Mouse (Mus musculus) lung, embryonic 15.5 days (tissue): ENCODE results near the gene Cage1. TPM values are rescaled to one million over a fixed set of nuclear protein-coding genes. Genes with fewer than 3 reads are reported as not detected.

Experiments used
- ATAC-seq: fragments of 200-750 bp; cut with Nextera tagmentation; 2 replicates; pipeline ENCODE4 v1.8.0; 2017; ENCODE audit warnings: moderate number of reproducible peaks, borderline replicate concordance; ENCODE audit not compliant: low FRiP score, low TSS enrichment; ENCODE audit errors: extremely low read depth
- H3K27ac ChIP-seq: fragments of 300-500 bp; sonication (generic); 2 replicates; pipeline ENCODE4 v1.5.1; 2015; ENCODE audit warnings: moderate library complexity, mild to moderate bottlenecking, inconsistent platforms
- H3K27me3 ChIP-seq: fragments of 300-500 bp; sonication (generic); 2 replicates; pipeline ENCODE4 v1.6.1; 2015; ENCODE audit warnings: inconsistent platforms
- H3K36me3 ChIP-seq: fragments of 300-500 bp; sonication (generic); 2 replicates; pipeline ENCODE4 v1.6.1; 2015; ENCODE audit warnings: inconsistent platforms
- H3K4me1 ChIP-seq: fragments of 300-500 bp; sonication (generic); 2 replicates; pipeline ENCODE4 v1.6.1; 2015; ENCODE audit warnings: inconsistent platforms
- H3K4me2 ChIP-seq: fragments of 300-500 bp; sonication (generic); 2 replicates; pipeline ENCODE4 v1.6.1; 2015; ENCODE audit warnings: inconsistent platforms, mild to moderate bottlenecking, moderate library complexity
- H3K4me3 ChIP-seq: fragments of 300-500 bp; sonication (generic); 2 replicates; pipeline ENCODE4 v1.5.1; 2015; ENCODE audit warnings: mild to moderate bottlenecking, inconsistent platforms
- H3K9ac ChIP-seq: fragments of 300-500 bp; sonication (generic); 2 replicates; pipeline ENCODE4 v1.6.1; 2015; ENCODE audit warnings: inconsistent platforms
- H3K9me3 ChIP-seq: fragments of 300-500 bp; sonication (generic); 2 replicates; pipeline ENCODE4 v1.6.1; 2016; ENCODE audit warnings: inconsistent platforms
- WGBS: fragments of 180-500 bp; shearing (Covaris S2); methylation state at CpG from one replicate; pipeline ENCODE4 v1.1.7; 2015; 5-methylcytosine and 5-hydroxymethylcytosine counted together
- polyA plus RNA-seq: library from polyadenylated mRNA; unstranded; fragments of >200 nt; fragmentation: Nextera tagmentation; extraction: Ambion mirVana; gene quantifications from 2 replicates; pipeline ENCODE4 v1.2.1, GENCODE M21; 2015

Gene Cage1
- polyA plus RNA-seq, 1 experiment from 2014 or later, result 0.87 TPM

- no peaks in the 10 kb centered on the region for H3K27me3 ChIP-seq
- H3K27ac ChIP-seq, result no peak overlapping the region
- no peak for ATAC-seq
- H3K4me2 ChIP-seq, result no peak overlapping the region
- no peak overlapping the region for H3K9ac ChIP-seq
- H3K9me3 ChIP-seq, result no peaks in the 10 kb centered on the region
- peaks cover 42% of the 10 kb centered on the region for H3K36me3 ChIP-seq
- WGBS, result 78% methylated on average over 11 of the region's 11 CpGs
- H3K4me1 ChIP-seq, result no peaks in the 10 kb centered on the region
- H3K4me3 ChIP-seq, result no peak overlapping the region
Measured at GRCm38 (mm10) chr13:38062678-38063077, 25.8 kb upstream of the Cage1 start.

- H3K9me3 ChIP-seq, result no peaks in the 10 kb centered on the region
- H3K4me2 ChIP-seq, result no peak overlapping the region
- H3K27ac ChIP-seq, result no peak overlapping the region
- ATAC-seq, result no peak
- no peaks in the 10 kb centered on the region for H3K27me3 ChIP-seq
- no peaks in the 10 kb centered on the region for H3K4me1 ChIP-seq
- no peak overlapping the region for H3K4me3 ChIP-seq
- H3K9ac ChIP-seq, result no peak overlapping the region
- H3K36me3 ChIP-seq, result peaks cover 99% of the 10 kb centered on the region
- WGBS, result 68% methylated on average over 3 of the region's 3 CpGs
Measured at GRCm38 (mm10) chr13:38049888-38050287, 13.0 kb upstream of the Cage1 start.

- WGBS, result 29% methylated on average over 12 of the region's 12 CpGs
- Histone ChIP-seq H3K36me3 (peaks cover 26% of the 10 kb centered on the region), H3K4me2 (peak overlapping the region; percentile 88), H3K9ac (peak overlapping the region; percentile 83), H3K4me3 (peak overlapping the region; percentile 77), H3K27me3 (no peaks in the 10 kb centered on the region), H3K4me1 (peaks cover 14% of the 10 kb centered on the region), H3K27ac (no peak overlapping the region), H3K9me3 (no peaks in the 10 kb centered on the region)
- no peak for ATAC-seq
Measured at GRCm38 (mm10) chr13:38037811-38038210, 942 bp upstream of the Cage1 start.

- peak; percentile 52 for ATAC-seq
- peaks cover 14% of the 10 kb centered on the region for H3K4me1 ChIP-seq
- 8% methylated on average over 37 of the region's 37 CpGs for WGBS
- H3K27ac ChIP-seq, result peak within 1 kb of the TSS; percentile 74
- peak within 1 kb of the TSS; percentile 77 for H3K4me3 ChIP-seq
- H3K36me3 ChIP-seq, result peaks cover 16% of the 10 kb centered on the region
- peak within 1 kb of the TSS; percentile 88 for H3K4me2 ChIP-seq
- no peaks in the 10 kb centered on the region for H3K27me3 ChIP-seq
- no peaks in the 10 kb centered on the region for H3K9me3 ChIP-seq
- H3K9ac ChIP-seq, result peak within 1 kb of the TSS; percentile 83
Measured at GRCm38 (mm10) chr13:38036343-38037043, 376 bp downstream of the Cage1 start, which contains the start of gene Riok1. Gene Riok1, plus strand, starts transcription at chr13:38036995.

GRCm38 (mm10) chr13:38028407-38028806 lies 8.5 kb downstream of the Cage1 start:
- Histone ChIP-seq H3K4me1 (no peaks in the 10 kb centered on the region), H3K9ac (no peak overlapping the region), H3K4me2 (no peak overlapping the region), H3K27ac (no peak overlapping the region), H3K9me3 (no peaks in the 10 kb centered on the region), H3K27me3 (no peaks in the 10 kb centered on the region), H3K4me3 (no peak overlapping the region), H3K36me3 (no peaks in the 10 kb centered on the region)
- 73% methylated on average over 4 of the region's 4 CpGs for WGBS
- no peak for ATAC-seq

GRCm38 (mm10) chr13:38027618-38028248 lies 9.1 kb downstream of the Cage1 start:
- no peaks in the 10 kb centered on the region for H3K4me1 ChIP-seq
- H3K9ac ChIP-seq, result no peak overlapping the region
- 59% methylated on average over 6 of the region's 6 CpGs for WGBS
- H3K27me3 ChIP-seq, result no peaks in the 10 kb centered on the region
- H3K4me3 ChIP-seq, result no peak overlapping the region
- H3K36me3 ChIP-seq, result no peaks in the 10 kb centered on the region
- no peak for ATAC-seq
- no peak overlapping the region for H3K4me2 ChIP-seq
- H3K9me3 ChIP-seq, result no peaks in the 10 kb centered on the region
- H3K27ac ChIP-seq, result no peak overlapping the region

- H3K27me3 ChIP-seq, result no peaks in the 10 kb centered on the region
- WGBS, result 43% methylated on average over 4 of the region's 4 CpGs
- H3K27ac ChIP-seq, result no peak overlapping the region
- no peak overlapping the region for H3K4me3 ChIP-seq
- H3K9ac ChIP-seq, result no peak overlapping the region
- H3K4me1 ChIP-seq, result no peaks in the 10 kb centered on the region
- H3K9me3 ChIP-seq, result no peaks in the 10 kb centered on the region
- H3K4me2 ChIP-seq, result no peak overlapping the region
- H3K36me3 ChIP-seq, result no peaks in the 10 kb centered on the region
- ATAC-seq, result no peak
Measured at GRCm38 (mm10) chr13:38025874-38026273, 11.0 kb downstream of the Cage1 start.

- H3K27ac ChIP-seq, result no peak overlapping the region
- no peak for ATAC-seq
- WGBS, result 54% methylated on average over 3 of the region's 3 CpGs
- H3K27me3 ChIP-seq, result no peaks in the 10 kb centered on the region
- H3K36me3 ChIP-seq, result no peaks in the 10 kb centered on the region
- H3K4me2 ChIP-seq, result no peak overlapping the region
- H3K9ac ChIP-seq, result no peak overlapping the region
- H3K4me1 ChIP-seq, result no peaks in the 10 kb centered on the region
- H3K4me3 ChIP-seq, result no peak overlapping the region
- H3K9me3 ChIP-seq, result no peaks in the 10 kb centered on the region
Measured at GRCm38 (mm10) chr13:38018791-38019190, 18.1 kb downstream of the Cage1 start.

GRCm38 (mm10) chr13:38015591-38015990 lies 21.3 kb downstream of the Cage1 start:
- 83% methylated on average over 4 of the region's 4 CpGs for WGBS
- no peak overlapping the region for H3K4me2 ChIP-seq
- no peak overlapping the region for H3K4me3 ChIP-seq
- no peaks in the 10 kb centered on the region for H3K27me3 ChIP-seq
- no peaks in the 10 kb centered on the region for H3K36me3 ChIP-seq
- no peak overlapping the region for H3K27ac ChIP-seq
- H3K9me3 ChIP-seq, result no peaks in the 10 kb centered on the region
- H3K4me1 ChIP-seq, result no peaks in the 10 kb centered on the region
- H3K9ac ChIP-seq, result no peak overlapping the region
- ATAC-seq, result no peak

- no peaks in the 10 kb centered on the region for H3K36me3 ChIP-seq
- no peaks in the 10 kb centered on the region for H3K9me3 ChIP-seq
- no peak for ATAC-seq
- no peaks in the 10 kb centered on the region for H3K4me1 ChIP-seq
- H3K9ac ChIP-seq, result no peak overlapping the region
- H3K4me3 ChIP-seq, result no peak overlapping the region
- no peak overlapping the region for H3K27ac ChIP-seq
- H3K27me3 ChIP-seq, result no peaks in the 10 kb centered on the region
- WGBS, result 86% methylated on average over 5 of the region's 5 CpGs
- no peak overlapping the region for H3K4me2 ChIP-seq
Measured at GRCm38 (mm10) chr13:38012436-38012835, 24.4 kb downstream of the Cage1 start.

GRCm38 (mm10) chr13:38010444-38010910 lies 26.4 kb downstream of the Cage1 start:
- WGBS, result 69% methylated on average over 5 of the region's 5 CpGs

GRCm38 (mm10) chr13:38009721-38010408 lies 27.0 kb downstream of the Cage1 start:
- Histone ChIP-seq H3K27me3 (no peaks in the 10 kb centered on the region), H3K27ac (no peak overlapping the region), H3K9ac (no peak overlapping the region), H3K4me1 (no peaks in the 10 kb centered on the region), H3K4me2 (no peak overlapping the region), H3K36me3 (no peaks in the 10 kb centered on the region), H3K9me3 (no peaks in the 10 kb centered on the region), H3K4me3 (no peak overlapping the region)
- no peak for ATAC-seq
- 69% methylated on average over 5 of the region's 5 CpGs for WGBS

More at GRCm38 (mm10) chr13:38010444-38010910, 26.4 kb downstream of the Cage1 start:
- no peak; the same call in 1 of the 2 replicates for ATAC-seq
- H3K4me3 ChIP-seq, result no peak overlapping the region
- H3K27me3 ChIP-seq, result no peaks in the 10 kb centered on the region
- H3K27ac ChIP-seq, result no peak overlapping the region
- no peaks in the 10 kb centered on the region for H3K4me1 ChIP-seq
- H3K4me2 ChIP-seq, result no peak overlapping the region
- H3K9ac ChIP-seq, result no peak overlapping the region
- no peaks in the 10 kb centered on the region for H3K36me3 ChIP-seq
- H3K9me3 ChIP-seq, result no peaks in the 10 kb centered on the region
